Mouse (Mus musculus) embryonic facial prominence, embryonic 13.5 days (tissue): ENCODE data around the gene Crtam. TPM values are rescaled to one million over a fixed set of nuclear protein-coding genes. Genes with fewer than 3 reads are reported as not detected.

ENCODE experiments used
- ATAC-seq: fragments of 200-750 bp; cut with Nextera tagmentation; 2 replicates; pipeline ENCODE4 v1.8.0; 2017; ENCODE audit warnings: low read depth; ENCODE audit not compliant: insufficient number of reproducible peaks, insufficient read depth, low FRiP score, low TSS enrichment
- H3K27ac ChIP-seq: fragments of 300-500 bp; sonication (generic); 2 replicates; pipeline ENCODE4 v1.5.1; 2015; ENCODE audit warnings: moderate library complexity, mild to moderate bottlenecking, inconsistent platforms
- H3K27me3 ChIP-seq: fragments of 300-500 bp; sonication (generic); 2 replicates; pipeline ENCODE4 v1.6.1; 2015; ENCODE audit warnings: mild to moderate bottlenecking, inconsistent platforms
- H3K36me3 ChIP-seq: fragments of 300-500 bp; sonication (generic); 2 replicates; pipeline ENCODE4 v1.6.1; 2015; ENCODE audit warnings: mild to moderate bottlenecking, inconsistent platforms
- H3K4me1 ChIP-seq: fragments of 300-500 bp; sonication (generic); 2 replicates; pipeline ENCODE4 v1.6.1; 2015; ENCODE audit warnings: inconsistent platforms
- H3K4me2 ChIP-seq: fragments of 300-500 bp; sonication (generic); 2 replicates; pipeline ENCODE4 v1.6.1; 2015; ENCODE audit warnings: moderate library complexity, mild to moderate bottlenecking, inconsistent platforms
- H3K4me3 ChIP-seq: fragments of 300-500 bp; sonication (generic); 2 replicates; pipeline ENCODE4 v1.5.1; 2015; ENCODE audit warnings: mild to moderate bottlenecking, inconsistent platforms
- H3K9ac ChIP-seq: fragments of 300-500 bp; sonication (generic); 2 replicates; pipeline ENCODE4 v1.6.1; 2015; ENCODE audit warnings: mild to moderate bottlenecking, inconsistent platforms
- H3K9me3 ChIP-seq: fragments of 300-500 bp; sonication (generic); 2 replicates; pipeline ENCODE4 v1.6.1; 2016; ENCODE audit warnings: inconsistent platforms
- WGBS: fragments of 180-500 bp; shearing (Covaris S2); methylation state at CpG from one replicate; pipeline ENCODE4 v1.1.7; 2015; ENCODE audit warnings: mixed read lengths; 5-methylcytosine and 5-hydroxymethylcytosine counted together
- polyA plus RNA-seq: library from polyadenylated mRNA; unstranded; fragments of >200 nt; fragmentation: Nextera tagmentation; extraction: Ambion mirVana; gene quantifications from 2 replicates; pipeline ENCODE4 v1.2.1, GENCODE M21; 2015

The Crtam gene
- polyA plus RNA-seq, 1 experiment from 2014 or later, result 0.17 TPM

DNA sequence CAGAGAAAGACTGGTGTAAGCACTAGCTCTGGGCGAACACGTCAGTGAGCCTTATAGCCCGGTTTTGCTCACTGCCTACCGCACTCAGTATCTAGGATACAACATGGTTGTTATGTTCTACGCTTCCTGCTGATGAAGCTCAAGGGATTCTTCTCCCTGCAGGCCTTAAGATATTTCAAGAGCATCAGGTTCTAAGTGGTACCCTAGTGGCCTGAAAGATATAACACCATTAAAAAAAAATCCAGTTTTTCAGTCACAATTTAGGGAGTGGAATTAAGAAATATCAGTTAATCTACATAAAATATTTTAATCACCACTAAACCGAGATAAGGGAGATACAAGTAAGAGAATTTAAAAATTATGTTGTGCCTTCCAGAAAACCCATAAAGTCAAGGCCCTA, 56.0 kb downstream of the Crtam start:
- WGBS, result 93% methylated on average over 6 of the region's 6 CpGs

DNA sequence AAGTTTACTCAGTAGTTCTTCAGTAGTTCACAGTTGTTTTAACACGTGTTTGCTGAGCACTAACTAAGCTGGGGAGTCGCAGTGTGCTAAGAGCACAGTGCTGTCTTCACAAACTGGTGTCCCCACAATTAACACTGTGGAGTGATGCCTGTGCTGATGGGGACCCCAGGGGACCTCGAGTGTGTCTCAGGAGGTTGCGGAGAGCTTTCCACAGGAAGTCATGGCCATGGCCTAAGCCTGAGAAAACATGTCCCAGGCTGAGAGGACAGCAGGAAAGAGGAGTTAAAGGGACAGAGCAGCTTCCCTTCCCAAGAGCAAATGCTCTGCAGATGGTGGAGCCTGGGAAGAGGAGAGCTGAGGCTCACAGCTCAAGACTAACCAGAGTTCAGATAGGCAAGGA, 57.3 kb downstream of the Crtam start:
- 71% methylated on average over 4 of the region's 4 CpGs for WGBS
- Histone ChIP-seq H3K4me2 (no peak overlapping the region), H3K4me3 (no peak overlapping the region), H3K9ac (no peak overlapping the region), H3K27ac (no peak overlapping the region), H3K27me3 (no peaks in the 10 kb centered on the region), H3K36me3 (no peaks in the 10 kb centered on the region), H3K9me3 (no peaks in the 10 kb centered on the region), H3K4me1 (no peaks in the 10 kb centered on the region)
- no peak for ATAC-seq

More for the DNA sequence above, 56.0 kb downstream of the Crtam start:
- H3K4me1 ChIP-seq, result no peaks in the 10 kb centered on the region
- H3K9me3 ChIP-seq, result no peaks in the 10 kb centered on the region
- no peak overlapping the region for H3K9ac ChIP-seq
- no peak overlapping the region for H3K4me3 ChIP-seq
- no peak overlapping the region for H3K27ac ChIP-seq
- no peak for ATAC-seq
- H3K4me2 ChIP-seq, result no peak overlapping the region
- H3K27me3 ChIP-seq, result no peaks in the 10 kb centered on the region
- H3K36me3 ChIP-seq, result no peaks in the 10 kb centered on the region

DNA sequence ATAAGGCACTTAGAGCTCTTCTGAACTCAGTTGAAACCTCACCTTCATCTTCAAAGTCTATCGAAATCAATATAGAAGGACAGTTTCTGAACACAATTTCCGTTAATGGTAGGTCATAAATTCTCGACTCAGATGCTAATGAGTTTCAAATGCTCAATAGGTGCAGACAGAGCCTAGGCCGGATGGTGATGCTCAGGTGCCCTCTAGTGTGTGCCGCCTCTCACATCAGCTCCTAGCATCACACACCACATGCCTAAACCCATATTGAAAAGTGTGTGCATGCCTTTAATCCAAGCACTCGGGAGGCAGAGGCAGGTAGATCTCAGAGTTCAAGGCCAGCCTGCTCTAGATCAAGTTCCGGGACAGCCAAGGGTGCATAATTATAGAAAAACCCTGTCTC, 67.0 kb downstream of the Crtam start:
- Histone ChIP-seq H3K9me3 (no peaks in the 10 kb centered on the region), H3K27ac (no peak overlapping the region), H3K9ac (no peak overlapping the region), H3K36me3 (no peaks in the 10 kb centered on the region), H3K4me1 (no peaks in the 10 kb centered on the region), H3K4me3 (no peak overlapping the region), H3K4me2 (no peak overlapping the region), H3K27me3 (no peaks in the 10 kb centered on the region)
- no peak for ATAC-seq
- WGBS, result 60% methylated on average over 7 of the region's 7 CpGs

DNA sequence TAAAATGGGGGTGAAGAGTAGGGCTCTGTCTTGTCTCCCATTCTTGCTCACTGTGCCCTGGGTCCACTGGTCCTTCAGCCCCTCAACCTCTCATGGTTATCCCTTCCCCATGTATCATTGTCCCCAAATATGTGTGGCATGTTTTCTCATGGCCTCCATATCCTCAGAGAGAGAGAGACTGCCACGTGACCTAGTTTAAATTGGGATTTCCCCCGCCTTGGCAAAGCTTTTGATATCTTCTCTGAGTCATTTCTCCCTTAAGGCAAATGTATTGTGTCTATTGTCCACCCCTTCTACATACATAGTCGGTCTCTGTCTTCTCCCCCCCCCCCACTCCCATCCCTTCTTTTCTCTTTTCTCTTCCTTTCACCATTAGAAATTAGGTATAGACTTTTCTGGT, 71.1 kb downstream of the Crtam start:
- Histone ChIP-seq H3K4me2 (no peak overlapping the region), H3K4me3 (no peak overlapping the region), H3K4me1 (no peaks in the 10 kb centered on the region), H3K27ac (no peak overlapping the region), H3K27me3 (no peaks in the 10 kb centered on the region), H3K9me3 (no peaks in the 10 kb centered on the region), H3K9ac (no peak overlapping the region), H3K36me3 (no peaks in the 10 kb centered on the region)
- 49% methylated on average over 3 of the region's 3 CpGs for WGBS
- ATAC-seq, result no peak

DNA sequence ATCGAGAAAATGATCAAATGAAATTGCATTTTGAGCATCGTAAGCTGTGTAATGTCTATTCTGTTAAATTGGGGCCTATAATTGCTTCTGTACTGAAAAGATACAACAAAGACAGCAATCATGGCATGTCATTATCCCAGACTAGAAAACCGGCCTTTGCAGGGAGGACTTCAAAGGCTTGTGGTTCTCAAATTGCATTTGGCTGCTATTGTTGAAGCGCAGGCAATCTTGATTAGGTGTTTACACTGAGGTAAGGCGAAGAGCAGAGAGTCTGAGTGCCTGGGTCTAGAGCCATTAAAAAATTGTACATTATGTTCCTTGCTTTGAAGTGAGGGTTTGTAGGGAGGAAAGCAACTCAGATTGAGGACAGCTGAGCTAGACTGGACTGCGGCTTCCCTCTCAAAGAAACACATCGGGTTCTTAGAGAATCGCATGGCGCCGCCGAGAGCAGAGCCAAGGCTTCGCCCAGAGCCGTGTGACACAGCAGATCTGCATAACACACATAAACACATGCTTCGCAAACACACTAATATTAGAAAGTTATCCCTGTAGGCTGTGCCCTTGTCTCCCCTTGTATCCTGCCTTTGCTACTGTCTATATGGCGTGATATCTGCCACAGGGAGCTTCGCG, 77.0 kb downstream of the Crtam start:
- Histone ChIP-seq H3K4me3 (no peak overlapping the region), H3K9ac (no peak overlapping the region), H3K36me3 (no peaks in the 10 kb centered on the region), H3K27ac (no peak overlapping the region), H3K4me1 (no peaks in the 10 kb centered on the region), H3K4me2 (no peak overlapping the region), H3K27me3 (no peaks in the 10 kb centered on the region), H3K9me3 (no peaks in the 10 kb centered on the region)
- no peak for ATAC-seq
- 52% methylated on average over 17 of the region's 17 CpGs for WGBS

Other genes with a start within 250 kb of the Crtam start
- gene Hspa8, start 203.6 kb downstream of the Crtam start, polyA plus RNA-seq, result 2,195 and 2,229 TPM in 2 replicates
- gene Bsx, start 130.5 kb downstream of the Crtam start, polyA plus RNA-seq, result not detected in 2 replicates
- 0.14 TPM in 1 of 2 replicates, not detected in the other for gene Jhy, start 40.5 kb downstream of the Crtam start, polyA plus RNA-seq
- gene Ubash3b, start 157.1 kb upstream of the Crtam start, polyA plus RNA-seq, result 6.6 and 7.8 TPM in 2 replicates